Mouse (Mus musculus) hindbrain, embryonic 11.5 days (tissue): ENCODE measurements around the gene Prrc2b. TPM values are rescaled to one million over a fixed set of nuclear protein-coding genes. Genes with fewer than 3 reads are reported as not detected.
A peak's percentile ranks its signal among the peaks of the same experiment; 100 is the strongest.

Experiments
- ATAC-seq: fragments of 200-750 bp; cut with Nextera tagmentation; 2 replicates; pipeline ENCODE4 v1.8.0; 2017; ENCODE audit warnings: mild to moderate bottlenecking, moderate TSS enrichment, moderate library complexity; ENCODE audit not compliant: low FRiP score
- DNase-seq: peaks from one replicate; pipeline ENCODE4 v3.0.0-alpha.2; 2015; ENCODE audit warnings: low spot score
- H3K27ac ChIP-seq: fragments of 300-500 bp; sonication (generic); 2 replicates; pipeline ENCODE4 v1.5.1; 2014; ENCODE audit warnings: mild to moderate bottlenecking, low read depth, low read length
- H3K27me3 ChIP-seq: fragments of 300-500 bp; sonication (generic); 2 replicates; pipeline ENCODE4 v1.6.1; 2014; ENCODE audit warnings: mild to moderate bottlenecking, low read length, moderate library complexity, mixed read lengths; ENCODE audit not compliant: control insufficient read depth, insufficient read depth
- H3K36me3 ChIP-seq: fragments of 300-500 bp; sonication (generic); 2 replicates; pipeline ENCODE4 v1.6.1; 2014; ENCODE audit warnings: mild to moderate bottlenecking, low read length, moderate library complexity, mixed read lengths; ENCODE audit not compliant: control insufficient read depth, insufficient read depth
- H3K4me1 ChIP-seq: fragments of 300-500 bp; sonication (generic); replicated peaks from 2 replicates; pipeline ENCODE4 v1.6.1; 2014; ENCODE audit warnings: low read length, mixed read lengths; ENCODE audit not compliant: control insufficient read depth, insufficient read depth
- H3K4me2 ChIP-seq: fragments of 300-500 bp; sonication (generic); replicated peaks from 2 replicates; pipeline ENCODE4 v1.6.1; 2014; ENCODE audit warnings: mild to moderate bottlenecking, low read depth, low read length
- H3K4me3 ChIP-seq: fragments of 300-500 bp; sonication (generic); 2 replicates; pipeline ENCODE4 v1.5.1; 2014; ENCODE audit warnings: low read depth, low read length
- H3K9ac ChIP-seq: fragments of 300-500 bp; sonication (generic); 2 replicates; pipeline ENCODE4 v1.6.1; 2014; ENCODE audit warnings: low read depth, low read length
- H3K9me3 ChIP-seq: fragments of 300-500 bp; sonication (generic); 2 replicates; pipeline ENCODE4 v1.6.1; 2016; ENCODE audit warnings: low read length; ENCODE audit not compliant: control insufficient read depth
- WGBS: fragments of 180-500 bp; shearing (Covaris S2); extraction: QIAGEN DNeasy Blood & Tissue Kit; methylation state at CpG from one replicate; pipeline ENCODE4 v1.1.7; 2014; 5-methylcytosine and 5-hydroxymethylcytosine counted together
- polyA plus RNA-seq: library from polyadenylated mRNA; unstranded; fragments of >200 nt; fragmentation: Nextera tagmentation; extraction: Ambion mirVana; gene quantifications from 2 replicates; pipeline ENCODE4 v1.2.1, GENCODE M21; 2014

Gene Prrc2b
- polyA plus RNA-seq, 1 experiment from 2014 or later, result 69.0 TPM

DNA sequence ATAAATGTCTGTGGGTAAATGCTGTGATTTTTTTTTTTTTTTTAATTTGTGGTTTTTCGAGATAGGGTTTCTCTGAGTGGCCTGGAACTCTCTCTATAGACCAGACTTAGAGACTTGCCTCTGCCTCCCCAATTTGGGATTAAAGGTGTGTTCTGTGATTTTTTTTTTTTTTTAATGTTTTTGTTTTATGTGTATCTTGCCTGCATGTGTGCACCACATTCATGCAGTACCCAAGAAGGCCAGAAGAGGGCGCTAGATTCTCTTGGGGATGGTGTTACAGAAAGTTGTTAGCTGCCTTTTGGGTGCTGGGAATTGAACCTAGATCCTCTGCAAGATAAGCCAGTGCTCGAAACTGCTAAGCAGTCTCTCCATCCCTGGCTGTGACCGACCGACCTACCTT is 10.1 kb downstream of the Prrc2b start:
- Histone ChIP-seq H3K9me3 (no peaks in the 10 kb centered on the region), H3K36me3 (no peaks in the 10 kb centered on the region), H3K9ac (no peak overlapping the region), H3K4me3 (no peak overlapping the region), H3K27ac (no peak overlapping the region), H3K4me1 (peaks cover 20% of the 10 kb centered on the region), H3K4me2 (no peak overlapping the region), H3K27me3 (no peaks in the 10 kb centered on the region)
- DNase-seq (no peak), ATAC-seq (no peak)
- 86% methylated on average over 5 of the region's 5 CpGs for WGBS

DNA sequence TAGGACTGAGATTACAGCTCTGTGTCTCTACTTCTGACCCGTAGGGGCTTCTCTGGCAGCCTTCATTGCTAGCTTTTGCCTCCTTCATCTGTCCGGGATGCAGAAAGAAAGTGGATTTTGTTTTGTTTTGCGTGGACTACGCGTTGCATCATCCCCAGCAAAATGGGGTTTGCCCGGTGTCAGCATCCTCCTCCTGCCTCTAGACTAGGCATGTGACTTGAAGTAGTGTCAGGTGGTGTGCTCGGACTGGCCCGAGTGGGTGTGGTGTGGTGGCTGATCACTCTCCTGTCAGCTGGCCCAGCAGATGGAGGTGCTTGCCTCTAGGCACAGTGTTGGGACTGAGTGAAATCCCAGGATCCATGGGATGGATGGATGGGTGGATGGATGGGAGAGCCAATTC is 11.2 kb downstream of the Prrc2b start:
- H3K36me3 ChIP-seq, result no peaks in the 10 kb centered on the region
- H3K4me1 ChIP-seq, result peaks cover 18% of the 10 kb centered on the region
- no peak overlapping the region for H3K4me2 ChIP-seq
- H3K27me3 ChIP-seq, result no peaks in the 10 kb centered on the region
- no peak overlapping the region for H3K9ac ChIP-seq
- no peak for ATAC-seq
- WGBS, result 96% methylated on average over 8 of the region's 8 CpGs
- no peak overlapping the region for H3K4me3 ChIP-seq
- H3K27ac ChIP-seq, result no peak overlapping the region
- H3K9me3 ChIP-seq, result no peaks in the 10 kb centered on the region
- DNase-seq, result no peak

DNA sequence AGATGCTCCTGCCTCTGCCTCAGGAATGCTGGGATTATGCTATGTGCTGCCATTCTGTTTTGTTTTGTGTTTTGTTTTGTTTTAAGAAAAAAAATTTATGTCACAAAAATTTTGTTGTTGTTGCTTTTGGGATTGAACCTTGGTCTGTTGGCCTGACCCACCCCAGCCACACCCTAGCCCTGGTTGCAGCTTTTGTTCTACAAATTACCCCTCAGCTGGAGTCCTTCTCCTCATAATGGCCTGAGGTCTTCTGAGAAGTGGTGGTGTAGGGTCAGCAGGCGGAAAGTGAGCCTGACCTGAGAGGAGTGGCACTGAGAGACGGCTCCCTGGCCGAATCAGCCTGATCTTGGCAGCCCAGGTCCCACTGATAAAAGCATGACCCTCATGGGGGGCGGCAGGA is 11.8 kb downstream of the Prrc2b start:
- no peaks in the 10 kb centered on the region for H3K9me3 ChIP-seq
- no peak overlapping the region for H3K9ac ChIP-seq
- H3K27ac ChIP-seq, result no peak overlapping the region
- DNase-seq, result no peak
- H3K4me2 ChIP-seq, result no peak overlapping the region
- H3K27me3 ChIP-seq, result no peaks in the 10 kb centered on the region
- no peak overlapping the region for H3K4me3 ChIP-seq
- 75% methylated on average over 4 of the region's 4 CpGs for WGBS
- ATAC-seq, result no peak
- H3K36me3 ChIP-seq, result no peaks in the 10 kb centered on the region
- peaks cover 20% of the 10 kb centered on the region for H3K4me1 ChIP-seq

DNA sequence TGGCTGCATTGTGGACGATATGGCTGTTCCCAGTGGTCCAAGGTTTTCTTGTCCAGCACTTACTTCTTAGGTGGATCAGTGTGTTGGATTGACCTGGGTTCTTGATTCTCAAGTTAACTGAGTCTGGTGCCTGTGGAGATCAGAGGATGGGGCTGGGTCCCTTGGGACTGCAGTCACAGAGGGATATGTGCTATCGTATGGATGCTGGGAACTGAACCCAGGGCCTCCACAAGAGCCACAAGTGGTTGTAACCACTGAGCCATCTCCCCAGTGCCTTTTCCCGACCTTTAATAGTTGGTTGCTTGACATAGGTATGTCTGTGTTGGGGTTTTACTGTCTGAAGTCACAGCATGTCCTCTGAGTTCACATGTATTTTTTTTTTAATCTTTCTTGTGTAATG is 12.2 kb downstream of the Prrc2b start:
- ATAC-seq, result no peak
- Histone ChIP-seq H3K4me3 (no peak overlapping the region), H3K36me3 (no peaks in the 10 kb centered on the region), H3K27me3 (no peaks in the 10 kb centered on the region), H3K27ac (no peak overlapping the region), H3K9ac (no peak overlapping the region), H3K4me1 (peaks cover 21% of the 10 kb centered on the region), H3K9me3 (no peaks in the 10 kb centered on the region), H3K4me2 (no peak overlapping the region)
- DNase-seq, result no peak
- WGBS, result 82% methylated on average over 3 of the region's 3 CpGs

DNA sequence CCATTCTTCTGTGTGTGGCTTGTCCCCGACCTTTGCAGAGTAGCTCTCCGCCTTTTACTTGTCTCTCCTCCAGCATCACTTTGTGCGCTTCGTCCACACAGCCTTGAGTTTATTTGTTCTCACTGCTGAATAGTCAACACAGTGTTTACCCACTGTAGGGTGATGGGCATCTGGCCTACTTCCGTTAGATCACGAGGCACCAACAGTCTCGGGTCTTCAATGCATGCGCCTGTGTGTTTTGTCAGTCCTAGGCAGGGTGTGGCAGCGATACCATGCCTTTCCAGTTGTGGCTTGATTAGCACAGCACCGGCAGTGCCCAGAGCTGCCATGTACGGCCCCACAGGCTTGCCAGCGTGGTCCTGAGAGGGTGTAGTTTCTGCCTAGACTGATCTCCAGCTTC is 13.6 kb downstream of the Prrc2b start:
- Histone ChIP-seq H3K4me2 (no peak overlapping the region), H3K27me3 (no peaks in the 10 kb centered on the region), H3K36me3 (no peaks in the 10 kb centered on the region), H3K9me3 (no peaks in the 10 kb centered on the region), H3K4me3 (no peak overlapping the region), H3K27ac (no peak overlapping the region), H3K9ac (no peak overlapping the region), H3K4me1 (peaks cover 21% of the 10 kb centered on the region)
- WGBS, result 75% methylated on average over 12 of the region's 12 CpGs
- DNase-seq (no peak), ATAC-seq (no peak)

DNA sequence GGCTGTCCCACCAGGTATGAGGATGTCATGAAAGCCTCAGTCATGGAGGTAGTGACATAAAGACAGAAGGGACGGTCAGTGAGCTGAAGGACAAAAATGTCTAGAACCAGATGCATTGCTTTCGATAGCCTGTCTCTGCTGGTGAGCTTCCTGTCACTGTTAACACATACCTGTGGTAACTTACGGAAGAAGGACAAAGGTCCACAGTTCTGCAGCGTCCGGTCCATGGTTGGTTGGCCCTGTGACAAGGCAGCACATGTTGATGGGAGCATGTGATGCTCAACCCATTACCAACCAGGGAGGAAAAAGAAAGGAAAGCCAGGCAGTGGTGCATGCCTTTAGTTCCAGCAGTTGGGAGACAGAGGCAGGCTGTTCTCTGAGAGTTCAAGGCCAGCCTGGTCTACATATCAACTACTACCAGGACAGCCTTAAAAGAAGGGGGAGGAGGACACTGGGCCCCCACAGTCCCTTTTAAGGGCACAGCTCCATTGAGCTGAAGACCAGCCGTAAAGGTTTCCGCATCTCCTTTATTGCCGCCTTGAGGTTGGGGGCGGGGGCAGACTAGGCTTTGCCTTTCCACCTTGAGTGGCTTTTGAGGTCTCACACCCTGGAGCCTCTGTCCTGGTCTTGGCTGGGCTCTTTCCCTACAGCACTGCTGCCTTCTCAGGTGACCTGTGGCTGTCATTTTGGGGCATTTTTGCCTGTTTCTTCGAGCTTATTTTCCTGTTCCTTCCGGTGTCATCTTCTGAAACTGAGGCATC is 14.3 kb downstream of the Prrc2b start:
- Histone ChIP-seq H3K4me2 (no peak overlapping the region), H3K4me1 (peaks cover 25% of the 10 kb centered on the region), H3K9ac (no peak overlapping the region), H3K4me3 (no peak overlapping the region), H3K36me3 (no peaks in the 10 kb centered on the region), H3K27ac (no peak overlapping the region), H3K9me3 (no peaks in the 10 kb centered on the region), H3K27me3 (no peaks in the 10 kb centered on the region)
- DNase-seq, result no peak
- WGBS, result 87% methylated on average over 11 of the region's 11 CpGs
- ATAC-seq, result no peak

DNA sequence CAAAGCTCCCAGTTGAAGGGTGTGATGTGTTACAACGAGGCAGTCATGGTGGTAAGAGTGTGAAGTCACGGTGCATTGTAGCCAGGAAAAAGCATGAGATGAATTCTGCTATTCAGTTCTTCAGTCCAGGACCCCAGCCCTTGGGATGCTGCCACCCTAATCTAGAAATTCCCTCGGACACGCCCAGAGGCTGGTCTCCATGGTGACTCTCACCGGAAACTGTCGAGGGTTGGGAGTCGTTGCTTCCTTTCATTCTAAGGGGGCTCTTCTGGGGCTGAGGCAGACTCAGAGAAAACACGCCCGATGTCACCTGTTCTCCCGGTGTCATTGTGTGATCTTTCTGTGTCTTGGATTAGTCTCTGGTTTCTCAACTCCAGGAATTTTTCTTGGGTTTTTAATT is 15.7 kb downstream of the Prrc2b start:
- no peaks in the 10 kb centered on the region for H3K9me3 ChIP-seq
- peaks cover 25% of the 10 kb centered on the region for H3K4me1 ChIP-seq
- no peak overlapping the region for H3K4me3 ChIP-seq
- H3K4me2 ChIP-seq, result 0 out of 2 replicates have a peak overlapping the region, but pooled peaks have one; percentile 3
- no peaks in the 10 kb centered on the region for H3K27me3 ChIP-seq
- 4% methylated on average over 10 of the region's 10 CpGs for WGBS
- H3K9ac ChIP-seq, result no peak overlapping the region
- no peak for ATAC-seq
- peak overlapping the region; percentile 86; the same call in 1 of the 2 replicates for H3K27ac ChIP-seq
- DNase-seq, result peak; percentile 70
- no peaks in the 10 kb centered on the region for H3K36me3 ChIP-seq

DNA sequence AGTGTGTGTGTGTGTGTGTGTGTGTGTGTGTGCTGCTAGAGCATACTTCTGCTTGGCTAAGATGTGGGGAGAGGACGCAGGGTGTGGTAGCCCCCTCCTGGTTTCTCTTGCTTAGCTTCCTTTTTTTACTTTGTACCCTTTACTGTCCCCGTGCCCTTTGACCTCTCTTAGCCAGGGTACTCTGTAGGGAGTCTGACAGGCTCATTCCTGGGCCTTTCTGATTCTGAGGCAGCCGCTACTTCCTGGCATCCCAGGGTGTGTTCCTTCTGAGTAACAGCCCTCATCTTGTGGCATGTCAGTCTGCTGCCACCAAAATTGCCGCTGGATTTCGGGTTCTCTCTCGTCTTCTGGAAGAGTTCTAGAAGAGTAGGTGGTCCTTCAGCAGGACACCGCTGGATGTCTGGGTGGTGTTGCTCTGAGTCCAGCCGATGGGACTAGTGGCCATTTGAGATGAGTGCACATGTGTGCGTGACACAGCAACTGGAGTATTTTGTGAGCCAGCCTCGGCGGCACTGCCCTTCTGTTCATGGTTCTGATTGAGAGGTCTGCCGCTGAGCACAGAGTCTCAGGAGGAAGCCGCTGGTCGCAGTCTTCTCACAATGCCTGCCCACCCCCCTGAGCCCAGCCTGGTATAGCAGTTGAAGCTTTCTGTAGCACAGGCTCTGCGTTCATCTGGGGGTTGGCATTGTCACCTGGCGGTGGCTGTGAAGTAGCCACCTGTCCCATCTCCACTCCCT is 16.3 kb downstream of the Prrc2b start:
- Histone ChIP-seq H3K4me3 (peak overlapping the region; percentile 3; the same call in 1 of the 2 replicates), H3K27ac (peak overlapping the region; percentile 86), H3K9ac (peak overlapping the region; percentile 37), H3K27me3 (no peaks in the 10 kb centered on the region), H3K4me1 (peaks cover 25% of the 10 kb centered on the region), H3K9me3 (no peaks in the 10 kb centered on the region), H3K36me3 (no peaks in the 10 kb centered on the region), H3K4me2 (peak overlapping the region; percentile 21; the same call in 1 of the 2 replicates)
- 8% methylated on average over 16 of the region's 16 CpGs for WGBS
- ATAC-seq (peak; percentile 52), DNase-seq (peak; percentile 45)
